Mouse (Mus musculus): ENCODE measurements around the gene Znrf3. TPM values are rescaled to one million over a fixed set of nuclear protein-coding genes. Genes with fewer than 3 reads are reported as not detected.
A peak's percentile ranks its signal among the peaks of the same experiment; 100 is the strongest.

Znrf3 gene
- polyA plus RNA-seq, 1 experiment from 2014 or later: 8.0 TPM

DNA sequence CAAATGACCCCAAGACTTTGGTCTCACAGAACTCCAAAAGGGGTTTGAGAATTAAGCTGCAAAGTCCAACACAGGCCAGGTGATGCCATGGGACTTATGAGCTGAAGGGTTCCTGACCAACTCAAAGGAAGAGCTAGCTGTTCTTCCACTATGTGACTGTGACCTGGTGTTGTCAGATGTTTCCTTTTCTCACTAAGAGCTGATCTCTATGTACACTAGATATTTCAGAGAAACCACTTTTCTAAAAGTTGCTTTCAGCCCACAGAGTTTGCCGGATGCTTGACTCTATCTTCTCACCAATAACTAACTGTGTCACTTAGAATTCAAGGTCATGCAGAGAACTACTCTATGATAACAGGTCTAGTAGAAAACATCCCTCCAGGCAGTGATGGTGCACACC lies 9.2 kb downstream of the Znrf3 start:
- WGBS: 97% methylated on average over 1 of the region's 1 CpGs
- H3K27ac ChIP-seq (replicated peaks): no peak overlapping the region

DNA sequence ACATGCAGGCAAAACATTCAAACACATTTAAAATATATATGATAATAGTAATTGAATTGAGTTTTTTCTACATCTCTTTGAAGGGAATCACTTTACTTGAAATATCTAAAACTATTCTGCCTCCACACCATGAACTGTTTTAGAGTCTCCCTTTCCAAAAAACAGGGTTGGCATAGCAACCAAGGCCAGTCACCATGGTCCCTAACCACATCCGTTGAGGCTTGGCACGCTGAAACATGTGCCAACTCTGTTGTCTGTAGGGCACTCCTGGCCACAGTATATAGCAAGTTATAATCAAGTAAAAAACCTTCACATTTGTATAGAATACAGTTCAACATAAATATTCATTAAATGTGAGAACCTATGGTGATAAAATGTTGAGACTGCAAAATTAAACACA lies 12.3 kb downstream of the Znrf3 start:
- Histone ChIP-seq H3K4me2 (no peak overlapping the region), H3K27me3 (no peaks in the 10 kb centered on the region)

More for the DNA sequence above, 9.2 kb downstream of the Znrf3 start:
- H3K27me3 ChIP-seq: no peaks in the 10 kb centered on the region
- H3K4me1 ChIP-seq (replicated peaks): peaks cover 9% of the 10 kb centered on the region
- no peak for ATAC-seq (ENCODE audit: low FRiP score, low read depth)
- H3K36me3 ChIP-seq: no peaks in the 10 kb centered on the region
- H3K9ac ChIP-seq: no peak overlapping the region
- no peaks in the 10 kb centered on the region for H3K9me3 ChIP-seq
- no peak overlapping the region for H3K4me3 ChIP-seq
- H3K4me2 ChIP-seq: no peak overlapping the region

DNA sequence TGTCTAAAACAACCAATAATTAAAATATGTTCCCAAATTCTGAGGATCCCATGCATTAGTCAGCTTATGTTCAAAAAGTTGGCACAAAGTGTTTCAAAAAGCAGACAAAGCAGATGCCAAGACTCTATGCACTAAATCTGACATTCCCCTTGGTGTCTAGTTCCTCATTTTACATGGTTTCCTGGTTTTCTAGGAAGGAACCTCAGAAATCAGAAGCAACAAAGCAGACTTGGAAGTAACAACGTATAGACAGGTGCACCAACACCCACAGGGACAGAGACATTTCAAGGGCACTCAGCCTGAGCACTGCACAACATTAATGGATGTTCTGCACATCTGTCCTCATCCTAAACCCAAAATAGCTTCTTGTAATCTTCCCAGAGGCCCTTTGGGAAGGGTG lies 13.8 kb downstream of the Znrf3 start:
- Histone ChIP-seq H3K9me3 (no peaks in the 10 kb centered on the region), H3K27ac (replicated peaks) (no peak overlapping the region), H3K9ac (no peak overlapping the region), H3K4me3 (no peak overlapping the region), H3K4me2 (no peak overlapping the region), H3K4me1 (replicated peaks) (peaks cover 9% of the 10 kb centered on the region), H3K27me3 (no peaks in the 10 kb centered on the region), H3K36me3 (no peaks in the 10 kb centered on the region)
- no peak for ATAC-seq (ENCODE audit: low FRiP score, low read depth)
- WGBS: 45% methylated on average over 1 of the region's 1 CpGs

More for the DNA sequence above, 12.3 kb downstream of the Znrf3 start:
- ATAC-seq (ENCODE audit: low FRiP score, low read depth): no peak
- Histone ChIP-seq H3K4me1 (replicated peaks) (peaks cover 9% of the 10 kb centered on the region), H3K27ac (replicated peaks) (no peak overlapping the region), H3K9ac (no peak overlapping the region), H3K4me3 (no peak overlapping the region), H3K9me3 (no peaks in the 10 kb centered on the region), H3K36me3 (no peaks in the 10 kb centered on the region)
- WGBS: 43% methylated on average over 2 of the region's 2 CpGs

DNA sequence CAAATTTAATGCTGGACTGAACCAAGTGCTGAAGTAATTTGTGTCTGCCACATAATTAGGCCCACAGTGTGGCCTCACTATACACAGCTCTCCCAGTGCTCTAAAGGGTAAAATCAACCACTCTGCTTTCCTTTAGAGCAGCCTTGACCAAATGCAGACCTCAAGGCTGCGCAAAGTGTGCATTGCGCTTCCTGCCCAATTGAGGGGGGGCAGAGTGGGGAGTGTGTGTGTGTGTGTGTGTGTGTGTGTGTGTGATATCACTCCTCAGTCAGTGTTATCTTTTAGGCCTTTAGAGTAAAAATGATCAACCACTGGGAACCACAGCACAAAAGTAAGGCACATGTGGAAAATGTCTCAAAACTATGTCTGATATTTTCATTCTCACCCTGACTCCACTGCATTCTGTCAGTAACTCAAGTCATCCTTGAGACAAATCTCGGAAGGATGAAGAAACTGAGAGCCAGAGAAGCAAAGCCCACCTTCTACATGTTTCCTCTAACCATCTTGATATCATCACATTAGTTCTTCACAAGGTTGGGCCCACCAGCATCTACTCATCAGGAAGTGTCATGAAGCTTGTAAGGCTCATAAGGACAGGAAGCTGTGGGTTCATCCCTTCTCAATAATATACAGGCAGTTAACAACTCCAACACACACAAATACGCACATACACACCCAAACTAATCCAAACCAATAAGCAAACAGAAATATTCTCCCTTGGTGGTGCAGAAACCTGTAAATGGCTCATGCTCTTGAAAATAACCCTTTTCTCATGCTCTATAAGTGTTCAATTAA lies 15.1 kb downstream of the Znrf3 start:
- Histone ChIP-seq H3K27me3 (no peaks in the 10 kb centered on the region), H3K4me2 (no peak overlapping the region), H3K27ac (replicated peaks) (no peak overlapping the region), H3K4me3 (no peak overlapping the region), H3K36me3 (no peaks in the 10 kb centered on the region), H3K9ac (no peak overlapping the region), H3K9me3 (no peaks in the 10 kb centered on the region), H3K4me1 (replicated peaks) (peaks cover 9% of the 10 kb centered on the region)
- ATAC-seq (ENCODE audit: low FRiP score, low read depth): no peak
- 94% methylated on average over 4 of the region's 4 CpGs for WGBS

DNA sequence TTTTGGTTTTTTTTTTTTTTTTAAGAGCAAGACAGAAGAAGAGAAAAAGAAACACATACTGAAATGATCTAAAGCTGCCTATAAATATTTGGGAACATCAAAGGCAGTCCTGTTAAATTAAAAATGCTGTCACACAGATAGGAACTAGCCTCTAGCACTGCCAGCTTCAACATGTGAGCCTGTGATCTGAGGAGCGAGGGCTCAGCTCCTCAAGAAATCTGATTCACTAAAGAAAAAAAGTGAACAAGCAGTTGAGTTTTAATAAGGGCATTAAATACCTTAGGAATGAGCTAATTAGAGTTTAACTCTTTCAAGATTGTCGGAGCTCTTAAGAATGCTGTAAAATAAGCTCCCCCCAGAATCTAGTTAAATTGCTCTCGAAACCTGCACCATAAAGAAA lies 17.4 kb downstream of the Znrf3 start:
- WGBS: 91% methylated on average over 3 of the region's 3 CpGs
- no peak overlapping the region for H3K9ac ChIP-seq
- H3K4me3 ChIP-seq: no peak overlapping the region
- no peaks in the 10 kb centered on the region for H3K9me3 ChIP-seq
- H3K27ac ChIP-seq (replicated peaks): no peak overlapping the region
- peaks cover 14% of the 10 kb centered on the region for H3K4me1 ChIP-seq (replicated peaks)
- no peaks in the 10 kb centered on the region for H3K27me3 ChIP-seq
- no peak for ATAC-seq (ENCODE audit: low FRiP score, low read depth)
- H3K36me3 ChIP-seq: no peaks in the 10 kb centered on the region
- H3K4me2 ChIP-seq: no peak overlapping the region

DNA sequence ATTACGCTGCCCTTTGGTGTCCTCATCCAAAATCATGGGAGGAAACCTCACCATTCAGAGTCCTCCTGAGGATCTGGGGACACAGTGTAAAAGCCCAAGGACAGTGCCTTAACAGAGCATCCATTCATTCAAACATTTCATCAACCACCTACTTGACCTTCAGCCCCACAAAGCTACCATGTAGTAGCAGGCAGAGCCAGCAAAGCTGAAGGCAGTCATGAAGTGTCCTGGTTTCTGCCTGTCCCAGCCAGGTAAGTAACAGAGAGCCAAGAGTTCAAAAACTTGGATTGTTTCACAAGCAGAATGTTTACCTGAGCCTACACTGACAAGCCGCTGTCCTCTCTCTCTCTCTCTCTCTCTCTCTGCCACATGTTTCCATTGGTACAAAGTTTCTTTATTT lies 18.3 kb downstream of the Znrf3 start:
- Histone ChIP-seq H3K9me3 (no peaks in the 10 kb centered on the region), H3K4me1 (replicated peaks) (peaks cover 18% of the 10 kb centered on the region), H3K27me3 (no peaks in the 10 kb centered on the region), H3K4me3 (no peak overlapping the region), H3K9ac (no peak overlapping the region), H3K36me3 (no peaks in the 10 kb centered on the region), H3K27ac (replicated peaks) (no peak overlapping the region), H3K4me2 (no peak overlapping the region)
- 92% methylated on average over 2 of the region's 2 CpGs for WGBS
- ATAC-seq (ENCODE audit: low FRiP score, low read depth): no peak

DNA sequence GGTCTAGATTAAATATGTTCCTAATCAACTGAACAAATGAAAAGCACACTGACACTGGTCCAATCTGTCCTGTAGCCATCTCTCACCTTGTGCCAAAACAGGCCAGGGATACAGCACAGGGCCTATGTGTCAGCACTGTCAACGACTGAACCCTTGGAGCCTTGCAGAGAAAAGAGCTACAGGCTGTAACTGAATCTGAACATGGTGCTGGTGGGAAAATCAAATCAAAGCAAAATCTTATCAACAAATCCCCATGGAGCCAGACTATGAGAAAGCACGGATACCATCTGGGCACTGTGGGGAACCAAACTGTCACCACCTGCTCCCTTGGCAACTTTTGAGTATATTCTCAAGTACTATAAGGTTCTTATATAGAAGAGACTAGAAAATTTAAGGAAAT lies 19.5 kb downstream of the Znrf3 start:
- Histone ChIP-seq H3K9me3 (no peaks in the 10 kb centered on the region), H3K4me3 (no peak overlapping the region), H3K36me3 (no peaks in the 10 kb centered on the region), H3K27me3 (no peaks in the 10 kb centered on the region), H3K4me2 (no peak overlapping the region), H3K4me1 (replicated peaks) (peaks cover 13% of the 10 kb centered on the region), H3K27ac (replicated peaks) (no peak overlapping the region; the same call in 1 of the 2 replicates), H3K9ac (no peak overlapping the region)
- no peak for ATAC-seq (ENCODE audit: low FRiP score, low read depth)
- WGBS: 28% methylated on average over 2 of the region's 2 CpGs

DNA sequence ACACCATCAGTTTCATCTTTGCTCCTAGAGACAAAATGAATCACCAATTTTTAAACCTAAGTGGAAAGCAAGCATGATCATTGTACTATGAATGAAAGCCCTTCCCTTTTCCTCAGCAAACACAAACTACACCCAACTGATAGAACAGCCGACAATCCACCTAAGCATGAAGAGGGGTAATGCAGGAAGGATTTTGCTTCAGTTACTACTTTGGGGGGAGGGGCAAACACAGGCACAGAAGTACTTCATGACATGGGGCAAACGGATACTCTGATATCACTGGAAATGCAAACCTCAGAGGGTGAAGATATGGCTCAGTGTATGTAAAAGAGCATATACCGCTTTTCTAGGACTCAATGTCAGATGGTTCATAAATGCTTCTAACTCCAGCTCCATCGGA lies 20.5 kb downstream of the Znrf3 start:
- H3K9me3 ChIP-seq: no peaks in the 10 kb centered on the region
- H3K27me3 ChIP-seq: no peaks in the 10 kb centered on the region
- peaks cover 13% of the 10 kb centered on the region for H3K4me1 ChIP-seq (replicated peaks)
- H3K4me2 ChIP-seq: no peak overlapping the region
- H3K9ac ChIP-seq: no peak overlapping the region
- H3K36me3 ChIP-seq: no peaks in the 10 kb centered on the region
- H3K27ac ChIP-seq (replicated peaks): no peak overlapping the region
- WGBS: 81% methylated on average over 4 of the region's 4 CpGs
- no peak overlapping the region for H3K4me3 ChIP-seq
- no peak for ATAC-seq (ENCODE audit: low FRiP score, low read depth)

DNA sequence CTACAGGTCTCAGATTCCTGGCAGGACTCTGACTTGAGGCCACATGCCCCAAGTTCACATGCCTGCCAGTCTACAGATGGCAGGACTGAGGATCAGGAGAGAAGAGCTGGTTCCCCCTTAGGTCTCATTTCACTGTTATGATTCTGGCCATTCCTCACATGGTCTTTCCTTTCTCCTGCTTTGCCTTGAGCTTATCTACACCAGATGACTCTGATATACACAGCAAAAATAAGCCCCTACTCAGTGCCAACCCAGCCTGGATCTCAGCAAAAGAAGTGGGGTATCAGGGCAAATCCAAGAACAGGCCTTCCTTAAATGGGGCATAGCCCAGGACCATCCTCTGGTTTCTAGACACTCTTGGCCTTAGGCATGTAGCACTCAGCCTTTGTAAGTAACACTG lies 21.6 kb downstream of the Znrf3 start:
- Histone ChIP-seq H3K4me3 (no peak overlapping the region), H3K4me2 (no peak overlapping the region), H3K9me3 (no peaks in the 10 kb centered on the region), H3K36me3 (no peaks in the 10 kb centered on the region), H3K27ac (replicated peaks) (no peak overlapping the region), H3K27me3 (no peaks in the 10 kb centered on the region), H3K4me1 (replicated peaks) (peaks cover 13% of the 10 kb centered on the region), H3K9ac (no peak overlapping the region)
- ATAC-seq (ENCODE audit: low FRiP score, low read depth): no peak

DNA sequence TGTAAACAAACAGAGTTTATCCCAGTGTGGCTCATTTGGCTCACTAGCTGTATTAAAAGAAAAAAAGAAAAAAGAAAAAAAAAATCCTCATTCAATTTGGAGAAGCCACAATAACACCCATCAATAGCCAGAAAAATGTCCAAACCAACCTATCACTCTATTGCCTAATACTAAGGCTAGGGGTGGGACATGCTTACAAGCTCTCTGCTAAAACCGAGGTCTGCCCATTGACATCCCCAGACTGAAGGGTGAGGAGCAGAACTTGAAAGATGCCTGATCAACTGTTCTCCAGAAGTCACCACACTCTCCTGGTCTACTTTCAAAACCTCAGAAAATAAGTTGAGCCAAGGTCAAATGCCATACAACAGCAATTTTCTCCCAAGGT lies 22.4 kb downstream of the Znrf3 start:
- ATAC-seq (ENCODE audit: low FRiP score, low read depth): no peak
- Histone ChIP-seq H3K9me3 (no peaks in the 10 kb centered on the region), H3K4me2 (no peak overlapping the region), H3K4me1 (replicated peaks) (peaks cover 13% of the 10 kb centered on the region), H3K27me3 (no peaks in the 10 kb centered on the region), H3K36me3 (no peaks in the 10 kb centered on the region), H3K4me3 (no peak overlapping the region), H3K27ac (replicated peaks) (0 out of 2 replicates have a peak overlapping the region, but pooled peaks have one; percentile 20), H3K9ac (no peak overlapping the region)
- 66% methylated on average over 1 of the region's 1 CpGs for WGBS

DNA sequence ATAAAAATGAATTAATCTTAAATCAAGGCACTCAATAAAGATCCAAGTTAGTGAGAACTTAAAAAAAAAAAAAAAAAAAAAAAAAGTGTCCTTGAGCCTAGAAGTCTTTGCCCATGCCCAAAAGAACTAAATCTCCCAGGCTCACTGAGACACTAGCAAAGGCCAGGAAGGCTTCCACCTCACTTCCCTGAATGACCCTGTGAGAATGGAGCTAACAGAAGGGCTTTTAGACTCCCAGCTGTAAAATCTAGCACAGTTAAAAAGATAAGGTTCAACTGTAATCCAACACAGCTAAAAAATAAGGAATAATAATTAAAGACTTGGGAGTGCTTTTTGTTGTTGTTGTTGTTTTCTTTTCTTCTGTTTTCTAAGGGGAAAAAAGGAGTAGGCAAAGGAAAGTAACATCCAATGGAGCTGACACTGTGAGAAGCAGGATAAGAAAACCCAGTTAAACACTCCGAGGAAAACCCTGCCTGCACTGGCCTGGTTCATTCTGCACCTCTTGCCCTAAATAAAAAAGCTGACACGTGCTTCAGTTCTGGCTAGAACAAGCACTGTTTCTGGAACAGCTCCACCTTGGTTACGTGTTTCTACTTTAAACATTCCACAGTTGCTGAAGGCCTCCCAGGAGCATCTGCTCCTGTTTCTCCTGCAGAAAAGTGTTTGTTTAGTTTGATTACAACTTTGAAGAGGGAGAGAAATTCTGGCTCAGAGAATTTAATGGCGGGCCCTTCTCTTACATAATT lies 23.0 kb downstream of the Znrf3 start:
- Histone ChIP-seq H3K4me1 (replicated peaks) (peaks cover 16% of the 10 kb centered on the region), H3K4me2 (no peak overlapping the region), H3K27me3 (no peaks in the 10 kb centered on the region), H3K36me3 (no peaks in the 10 kb centered on the region), H3K4me3 (no peak overlapping the region), H3K9ac (no peak overlapping the region), H3K9me3 (no peaks in the 10 kb centered on the region), H3K27ac (replicated peaks) (0 out of 2 replicates have a peak overlapping the region, but pooled peaks have one; percentile 20)
- ATAC-seq (ENCODE audit: low FRiP score, low read depth): no peak
- WGBS: 50% methylated on average over 4 of the region's 4 CpGs

DNA sequence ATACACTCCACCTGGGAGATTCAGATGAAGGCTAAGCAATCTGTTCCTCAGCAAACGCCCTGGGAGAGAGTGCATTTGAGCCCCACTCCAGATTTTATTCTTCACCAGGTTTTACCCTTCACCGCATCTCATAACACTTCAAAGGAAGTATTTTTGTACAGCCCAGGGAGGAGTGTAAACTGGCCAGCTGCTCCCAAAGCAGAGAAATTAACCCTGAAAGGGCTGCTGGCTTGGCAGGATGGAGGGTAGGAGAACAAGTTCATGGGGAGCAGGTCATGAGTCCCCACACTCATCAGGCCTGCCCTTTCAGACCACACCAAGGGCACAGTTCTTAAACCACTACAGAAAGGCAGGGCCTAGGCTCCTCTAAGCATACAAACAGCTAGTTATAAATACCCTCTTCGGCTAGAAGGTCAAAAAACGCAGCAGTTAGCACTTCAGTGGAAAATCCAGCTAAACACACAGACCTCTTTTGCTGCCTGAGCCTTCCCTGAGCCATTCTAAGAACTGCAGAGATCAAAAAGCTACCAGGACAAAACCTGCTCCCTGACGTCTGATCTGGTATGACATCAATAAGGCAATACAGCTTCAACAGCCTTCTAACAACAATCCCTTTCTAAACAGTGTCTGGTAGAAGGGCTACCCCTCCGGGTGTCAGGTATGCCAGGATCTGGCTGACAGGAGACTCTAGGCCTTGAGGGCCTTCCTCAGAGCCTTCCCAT lies 28.9 kb downstream of the Znrf3 start:
- ATAC-seq (ENCODE audit: low FRiP score, low read depth): no peak
- no peak overlapping the region for H3K4me3 ChIP-seq
- no peaks in the 10 kb centered on the region for H3K36me3 ChIP-seq
- H3K27ac ChIP-seq (replicated peaks): peak overlapping the region; percentile 67
- no peaks in the 10 kb centered on the region for H3K27me3 ChIP-seq
- no peaks in the 10 kb centered on the region for H3K9me3 ChIP-seq
- H3K4me1 ChIP-seq (replicated peaks): peaks cover 34% of the 10 kb centered on the region
- no peak overlapping the region for H3K4me2 ChIP-seq
- WGBS: 26% methylated on average over 6 of the region's 6 CpGs
- H3K9ac ChIP-seq: no peak overlapping the region

All from hindbrain, embryonic 15.5 days (tissue).